Mouse (Mus musculus) cerebellum, postnatal 14 days (tissue): ENCODE results near the gene 4921530L21Rik.

Experiments used
- DNase-seq, 2 experiments: peaks; one replicate each; pipeline ENCODE4 v3.0.0; 2021; ENCODE audit warnings: mixed read lengths in 2 of 2

4921530L21Rik gene

GRCm38 (mm10) chr14:95880954-95881353, at the start of gene 4921530L21Rik:
4921530L21Rik (plus strand) TSS chr14:95881254.
- no peak for DNase-seq

DNA sequence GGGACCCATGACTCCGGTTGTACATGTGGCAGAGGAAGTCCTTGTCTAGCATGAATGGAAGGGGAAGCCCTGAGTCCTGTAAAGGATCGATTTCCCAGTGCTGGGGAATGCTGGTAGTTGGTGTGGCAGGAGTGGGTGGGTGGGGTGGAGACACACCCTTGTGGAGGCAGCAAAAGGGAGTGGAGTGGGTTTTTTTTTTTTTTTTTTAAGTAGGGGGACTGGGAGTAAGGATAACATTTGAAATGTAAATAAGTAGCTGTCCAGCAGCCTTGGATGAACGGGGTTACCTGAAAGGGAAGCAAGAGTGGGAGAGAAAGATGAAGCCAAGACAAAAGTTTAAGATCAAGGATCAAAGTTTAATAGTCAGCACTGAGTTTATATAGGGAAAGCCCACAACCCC, 47.2 kb upstream of the 4921530L21Rik start:
- no peak for DNase-seq

DNA sequence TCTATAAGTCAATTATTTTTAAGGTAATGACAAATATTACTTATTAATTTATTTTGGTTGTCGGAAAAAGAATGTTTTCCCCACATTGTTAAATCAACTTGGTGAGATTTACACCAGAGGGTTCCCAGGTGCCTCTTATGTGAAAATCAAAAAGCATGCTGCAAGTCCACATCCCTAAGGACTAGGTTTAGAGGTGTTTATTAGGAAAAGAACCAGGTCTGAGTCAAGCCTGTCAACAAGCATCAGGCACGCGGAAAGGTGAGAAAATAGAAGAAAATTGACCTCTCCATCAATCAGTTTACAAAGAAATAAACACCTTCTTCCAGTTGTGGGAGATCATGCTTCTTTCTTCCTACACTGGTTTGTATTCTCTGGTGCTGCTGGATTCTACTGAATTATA, 18.1 kb upstream of the 4921530L21Rik start:
- no peak for DNase-seq

GRCm38 (mm10) chr14:95865676-95866416, 15.2 kb upstream of the 4921530L21Rik start:
- peak; percentile 90 to 93 for DNase-seq

DNA sequence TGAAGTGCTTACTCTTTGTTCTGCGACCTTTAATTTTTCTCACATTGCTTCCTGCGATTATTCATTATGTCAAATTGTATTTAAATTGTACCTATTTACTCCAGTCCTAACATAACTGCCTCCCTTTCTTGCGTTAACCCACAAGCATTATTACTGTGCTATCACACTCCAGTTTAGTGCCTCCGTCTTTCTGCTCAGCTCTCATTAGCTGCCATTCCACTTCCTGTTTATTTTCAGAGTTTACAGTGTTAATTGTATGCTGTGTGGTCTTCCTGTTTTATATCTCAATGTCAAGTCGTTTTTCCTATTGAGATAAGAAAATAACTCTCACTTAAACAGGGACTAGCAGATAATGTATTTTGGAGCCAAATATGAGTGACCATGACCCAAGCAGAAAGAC, 9.0 kb upstream of the 4921530L21Rik start:
- DNase-seq: no peak

DNA sequence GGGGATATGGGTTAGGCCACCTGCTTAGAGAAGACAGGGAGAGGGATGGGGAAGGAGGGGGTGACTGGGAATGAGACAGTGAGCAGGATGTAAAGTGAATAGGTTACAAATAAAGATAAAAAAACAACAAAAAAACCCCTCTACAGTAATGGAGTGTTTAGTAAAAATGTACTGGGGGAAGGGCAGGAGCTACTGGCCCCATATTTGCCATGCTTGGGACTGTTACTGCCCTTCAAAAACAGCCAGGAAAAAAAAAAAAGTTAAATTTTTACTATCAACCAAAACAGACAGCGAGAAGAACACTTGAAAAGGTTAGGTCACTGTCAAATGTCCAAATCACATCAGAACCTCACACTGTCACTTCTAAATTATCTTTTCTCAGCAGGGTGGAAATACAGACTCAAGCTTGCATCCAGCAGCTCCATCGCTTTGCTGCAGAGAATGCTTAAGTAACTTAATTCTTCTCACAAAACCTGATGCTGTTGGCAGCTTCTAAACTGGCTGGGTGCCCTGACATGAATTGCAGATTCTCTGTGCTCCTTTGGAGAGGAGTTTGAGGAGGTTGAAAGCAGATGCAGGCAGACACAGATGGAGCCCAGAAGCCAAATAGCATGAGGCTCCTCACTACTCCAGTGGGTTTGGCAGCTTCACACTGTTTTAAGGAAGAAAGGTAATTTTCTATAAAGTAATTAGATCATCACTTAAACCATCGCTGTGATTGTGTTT, 4.1 kb upstream of the 4921530L21Rik start:
- DNase-seq: peak; percentile 36 to 45

GRCm38 (mm10) chr14:95877548-95877947, 3.5 kb upstream of the 4921530L21Rik start:
- no peak for DNase-seq

- no peak for DNase-seq
Observed at GRCm38 (mm10) chr14:95899458-95899857, 18.4 kb downstream of the 4921530L21Rik start.

- no peak for DNase-seq
Observed at GRCm38 (mm10) chr14:95904591-95905095, 23.6 kb downstream of the 4921530L21Rik start.

GRCm38 (mm10) chr14:95913293-95913692, 32.2 kb downstream of the 4921530L21Rik start:
- peak; percentile 58 to 85 for DNase-seq

GRCm38 (mm10) chr14:95926742-95927141, 45.7 kb downstream of the 4921530L21Rik start:
- DNase-seq: no peak

GRCm38 (mm10) chr14:95927810-95928785, 47.0 kb downstream of the 4921530L21Rik start:
- no peak for DNase-seq
